Mouse (Mus musculus): Measurements from ENCODE around the gene Pcmtd2. TPM values are rescaled to one million over a fixed set of nuclear protein-coding genes. Genes with fewer than 3 reads are reported as not detected.

Gene Pcmtd2
- polyA plus RNA-seq, 1 experiment from 2014 or later: 41.2 TPM

DNA sequence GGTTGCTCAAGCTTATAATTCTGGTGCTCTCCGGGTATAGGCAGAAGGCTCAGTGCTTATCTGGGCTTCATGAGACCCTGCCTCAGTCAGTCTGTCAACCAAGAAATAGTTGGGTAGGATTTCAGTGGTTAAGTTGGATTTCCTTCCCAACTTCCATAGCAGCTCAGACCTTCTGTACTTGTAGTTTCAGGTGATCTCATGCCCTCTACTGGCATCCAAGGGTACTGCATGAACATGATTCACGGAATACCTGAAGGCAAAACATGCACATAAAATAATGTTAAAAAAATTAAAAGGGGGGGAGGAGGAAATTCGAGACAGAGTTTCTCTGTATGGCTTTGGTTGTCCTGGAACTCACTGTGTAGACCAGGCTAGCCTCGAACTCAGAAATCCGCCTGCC lies 29.3 kb downstream of the Pcmtd2 start:
- peaks cover 28% of the 10 kb centered on the region for H3K36me3 ChIP-seq
- no peak overlapping the region for H3K9ac ChIP-seq
- H3K4me1 ChIP-seq: peaks cover 17% of the 10 kb centered on the region
- ATAC-seq (ENCODE audit: low FRiP score): no peak
- H3K9me3 ChIP-seq (replicated peaks): no peaks in the 10 kb centered on the region
- H3K4me3 ChIP-seq: no peak overlapping the region
- no peaks in the 10 kb centered on the region for H3K27me3 ChIP-seq
- 60% methylated on average over 5 of the region's 5 CpGs for WGBS
- H3K4me2 ChIP-seq (replicated peaks): no peak overlapping the region
- no peak overlapping the region for H3K27ac ChIP-seq

DNA sequence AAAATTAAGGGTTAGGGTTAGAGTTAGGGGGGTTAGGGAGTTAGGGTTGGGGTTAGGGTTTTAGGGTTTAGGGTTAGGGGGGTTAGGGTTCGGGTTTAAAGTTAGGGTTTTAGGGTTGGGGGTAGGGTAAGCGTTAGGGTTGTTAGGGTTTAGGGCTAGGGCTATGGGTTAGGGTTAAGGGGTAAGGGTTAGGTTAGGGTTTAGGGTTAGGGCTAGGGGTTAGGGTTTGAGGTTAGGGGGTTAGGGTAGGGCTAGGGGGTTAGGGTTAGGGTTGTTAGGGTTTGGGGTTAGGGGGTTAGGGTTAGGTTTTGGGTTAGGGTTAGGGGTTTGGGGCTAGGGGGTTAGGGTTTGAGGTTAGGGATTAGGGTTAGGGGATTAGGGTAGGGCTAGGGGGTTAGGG lies 33.4 kb downstream of the Pcmtd2 start:
- no peaks in the 10 kb centered on the region for H3K27me3 ChIP-seq
- H3K36me3 ChIP-seq: peaks cover 31% of the 10 kb centered on the region
- peaks cover 1% of the 10 kb centered on the region; the same call in 1 of the 2 replicates for H3K4me1 ChIP-seq
- no peak overlapping the region for H3K4me3 ChIP-seq
- no peak overlapping the region for H3K9ac ChIP-seq
- H3K27ac ChIP-seq: no peak overlapping the region
- no peak overlapping the region for H3K4me2 ChIP-seq (replicated peaks)
- 0 out of 2 replicates have a peak, but pooled peaks have one; percentile 11 for ATAC-seq (ENCODE audit: low FRiP score)
- H3K9me3 ChIP-seq (replicated peaks): no peaks in the 10 kb centered on the region
- WGBS: 96% methylated on average over 2 of the region's 2 CpGs

DNA sequence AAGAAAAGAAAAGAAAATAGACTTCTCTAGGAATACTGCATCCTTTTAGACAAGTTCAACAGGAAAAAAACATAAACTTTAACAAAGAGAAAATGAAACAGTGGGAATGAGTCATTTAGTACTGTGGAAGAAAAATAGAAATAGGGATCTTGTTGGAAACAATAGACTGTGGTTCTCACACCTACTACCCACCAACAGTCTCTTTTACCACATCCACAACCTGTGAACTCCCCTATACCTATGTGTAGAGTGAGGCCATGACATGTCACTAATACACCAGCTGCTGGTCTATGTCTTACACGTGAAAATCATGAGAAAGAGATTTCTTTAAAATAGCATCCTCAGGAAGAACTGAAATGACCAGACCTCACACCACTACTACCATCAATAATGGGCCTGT lies 41.2 kb downstream of the Pcmtd2 start:
- H3K4me1 ChIP-seq: no peaks in the 10 kb centered on the region
- 69% methylated on average over 1 of the region's 1 CpGs for WGBS
- no peak overlapping the region for H3K4me2 ChIP-seq (replicated peaks)
- no peak overlapping the region for H3K4me3 ChIP-seq
- ATAC-seq (ENCODE audit: low FRiP score): no peak
- no peaks in the 10 kb centered on the region for H3K27me3 ChIP-seq
- no peak overlapping the region for H3K27ac ChIP-seq
- H3K9me3 ChIP-seq (replicated peaks): no peaks in the 10 kb centered on the region
- H3K36me3 ChIP-seq: peaks cover 11% of the 10 kb centered on the region
- H3K9ac ChIP-seq: no peak overlapping the region

DNA sequence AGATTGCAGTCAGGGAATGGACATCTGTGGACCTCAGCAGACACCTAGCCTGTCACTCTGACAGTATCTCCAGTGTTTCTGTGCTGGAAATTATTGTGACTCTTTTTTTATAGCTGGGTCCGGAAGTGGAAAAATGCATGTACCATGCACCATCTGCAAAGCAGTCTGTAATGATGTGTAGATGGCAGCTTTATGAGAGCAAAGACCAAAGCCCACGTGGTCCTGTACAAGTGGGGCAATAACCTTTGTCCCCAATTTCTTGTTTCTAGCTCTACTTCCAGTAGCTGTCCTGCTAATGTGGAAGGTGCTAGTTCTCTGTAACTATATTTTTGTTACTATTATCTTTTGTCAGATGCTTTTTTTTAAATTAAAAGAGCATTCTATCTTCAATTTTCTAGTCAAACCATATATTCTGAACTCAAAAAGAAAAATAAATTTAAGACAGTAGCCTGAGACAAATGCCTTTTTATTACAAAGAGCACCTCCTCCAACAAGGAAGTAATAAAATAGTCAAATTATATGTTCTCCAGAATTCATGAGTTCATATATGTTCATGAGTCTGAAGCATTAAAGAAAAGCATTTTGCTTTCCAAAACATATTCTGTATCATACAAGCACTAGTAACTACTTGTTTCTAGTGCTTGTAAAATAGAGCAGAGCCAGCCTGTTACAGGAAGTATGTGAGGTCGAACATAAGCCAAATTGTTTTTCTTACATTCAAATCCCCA lies 45.5 kb downstream of the Pcmtd2 start:
- ATAC-seq (ENCODE audit: low FRiP score): no peak
- Histone ChIP-seq H3K4me2 (replicated peaks) (no peak overlapping the region), H3K4me3 (no peak overlapping the region), H3K9me3 (replicated peaks) (no peaks in the 10 kb centered on the region), H3K9ac (no peak overlapping the region), H3K36me3 (no peaks in the 10 kb centered on the region; the same call in 1 of the 2 replicates), H3K27me3 (no peaks in the 10 kb centered on the region), H3K4me1 (no peaks in the 10 kb centered on the region), H3K27ac (no peak overlapping the region)
- 86% methylated on average over 3 of the region's 3 CpGs for WGBS

Other genes with a start within 250 kb of the Pcmtd2 start
- gene Prpf6, start 246.0 kb upstream of the Pcmtd2 start, polyA plus RNA-seq (2016; fragmentation: Nextera tagmentation; extraction: Ambion mirVana): 72.0 and 72.4 TPM in 2 replicates
- gene Zfp512b, start 245.1 kb upstream of the Pcmtd2 start, polyA plus RNA-seq (2016; fragmentation: Nextera tagmentation; extraction: Ambion mirVana): 91.0 and 97.7 TPM in 2 replicates
- gene Samd10, start 238.6 kb upstream of the Pcmtd2 start, polyA plus RNA-seq (2016; fragmentation: Nextera tagmentation; extraction: Ambion mirVana): 97.4 and 101 TPM in 2 replicates
- gene Gm29797, start 180.8 kb upstream of the Pcmtd2 start, polyA plus RNA-seq (2016; fragmentation: Nextera tagmentation; extraction: Ambion mirVana): 0.30 and 0.43 TPM in 2 replicates
- gene Sox18, start 166.2 kb upstream of the Pcmtd2 start, polyA plus RNA-seq (2016; fragmentation: Nextera tagmentation; extraction: Ambion mirVana): 21.4 and 22.0 TPM in 2 replicates
- 27.7 and 29.9 TPM in 2 replicates for gene Tcea2, start 157.5 kb upstream of the Pcmtd2 start, polyA plus RNA-seq (2016; fragmentation: Nextera tagmentation; extraction: Ambion mirVana)
- gene Rgs19, start 143.9 kb upstream of the Pcmtd2 start, polyA plus RNA-seq (2016; fragmentation: Nextera tagmentation; extraction: Ambion mirVana): 49.4 and 54.4 TPM in 2 replicates
- gene Lkaaear1, start 139.4 kb upstream of the Pcmtd2 start, polyA plus RNA-seq (2016; fragmentation: Nextera tagmentation; extraction: Ambion mirVana): not detected in 2 replicates
- gene Oprl1, start 122.8 kb upstream of the Pcmtd2 start, polyA plus RNA-seq (2016; fragmentation: Nextera tagmentation; extraction: Ambion mirVana): 42.7 and 43.2 TPM in 2 replicates
- gene Myt1, start 74.5 kb upstream of the Pcmtd2 start, polyA plus RNA-seq (2016; fragmentation: Nextera tagmentation; extraction: Ambion mirVana): 57.8 and 62.1 TPM in 2 replicates
- 86.2 and 92.4 TPM in 2 replicates for gene Polr3k, start 26.5 kb downstream of the Pcmtd2 start, polyA plus RNA-seq (2016; fragmentation: Nextera tagmentation; extraction: Ambion mirVana)
- gene Gm14496, start 153.3 kb downstream of the Pcmtd2 start, polyA plus RNA-seq (2016; fragmentation: Nextera tagmentation; extraction: Ambion mirVana): not detected in 2 replicates